Mouse (Mus musculus) embryonic facial prominence, embryonic 11.5 days (tissue): ENCODE measurements around the gene March7. TPM values are rescaled to one million over a fixed set of nuclear protein-coding genes. Genes with fewer than 3 reads are reported as not detected.

Source experiments
- ATAC-seq: fragments of 200-750 bp; cut with Nextera tagmentation; replicated peaks from 2 replicates; pipeline ENCODE4 v1.8.0; 2017; ENCODE audit warnings: low read depth; ENCODE audit not compliant: insufficient number of reproducible peaks, low FRiP score, low TSS enrichment
- DNase-seq: peaks from one replicate; pipeline ENCODE4 v3.0.0-alpha.2; 2015; ENCODE audit warnings: low spot score
- H3K27ac ChIP-seq: fragments of 300-500 bp; sonication (generic); replicated peaks from 2 replicates; pipeline ENCODE4 v1.5.1; 2014; ENCODE audit warnings: mild to moderate bottlenecking, low read depth, low read length, control low read depth
- H3K27me3 ChIP-seq: fragments of 300-500 bp; sonication (generic); 2 replicates; pipeline ENCODE4 v1.6.1; 2014; ENCODE audit warnings: mild to moderate bottlenecking, low read length, moderate library complexity, mixed read lengths; ENCODE audit not compliant: control insufficient read depth, insufficient read depth
- H3K36me3 ChIP-seq: fragments of 300-500 bp; sonication (generic); replicated peaks from 2 replicates; pipeline ENCODE4 v1.6.1; 2014; ENCODE audit warnings: low read depth, mild to moderate bottlenecking, low read length, moderate library complexity, mixed read lengths; ENCODE audit not compliant: control insufficient read depth, insufficient read depth
- H3K4me1 ChIP-seq: fragments of 300-500 bp; sonication (generic); 2 replicates; pipeline ENCODE4 v1.6.1; 2014; ENCODE audit warnings: low read length, mixed read lengths; ENCODE audit not compliant: control insufficient read depth, insufficient read depth
- H3K4me2 ChIP-seq: fragments of 300-500 bp; sonication (generic); 2 replicates; pipeline ENCODE4 v1.6.1; 2014; ENCODE audit warnings: low read depth, mild to moderate bottlenecking, control low read depth, low read length, moderate library complexity
- H3K4me3 ChIP-seq: fragments of 300-500 bp; sonication (generic); 2 replicates; pipeline ENCODE4 v1.5.1; 2014; ENCODE audit warnings: low read depth, low read length, control low read depth
- H3K9ac ChIP-seq: fragments of 300-500 bp; sonication (generic); replicated peaks from 2 replicates; pipeline ENCODE4 v1.6.1; 2014; ENCODE audit warnings: mild to moderate bottlenecking, control low read depth, low read length
- H3K9me3 ChIP-seq: fragments of 300-500 bp; sonication (generic); replicated peaks from 2 replicates; pipeline ENCODE4 v1.6.1; 2016; ENCODE audit warnings: mild to moderate bottlenecking, low read length, inconsistent platforms, mixed read lengths; ENCODE audit not compliant: control insufficient read depth
- WGBS: fragments of 180-500 bp; shearing (Covaris S2); extraction: QIAGEN DNeasy Blood & Tissue Kit; methylation state at CpG from one replicate; pipeline ENCODE4 v1.1.7; 2014; 5-methylcytosine and 5-hydroxymethylcytosine counted together
- polyA plus RNA-seq: library from polyadenylated mRNA; unstranded; fragments of >200 nt; fragmentation: Nextera tagmentation; extraction: Ambion mirVana; gene quantifications from 2 replicates; pipeline ENCODE4 v1.2.1, GENCODE M21; 2014

March7 gene
- 78.7 and 82.6 TPM in 2 replicates for polyA plus RNA-seq

GRCm38 (mm10) chr2:60209703-60210651 is at the start of gene March7, which contains the start of gene Baz2b:
Gene March7, plus strand, starts transcription at chr2:60209887.
Gene Baz2b, minus strand, starts transcription at chr2:60209839.
- Histone ChIP-seq H3K4me3 (peak within 1 kb of the TSS; percentile 95), H3K4me2 (peak within 1 kb of the TSS; percentile 66), H3K27me3 (no peaks in the 10 kb centered on the region), H3K9me3 (no peaks in the 10 kb centered on the region), H3K36me3 (no peaks in the 10 kb centered on the region), H3K9ac (peak within 1 kb of the TSS; percentile 90), H3K27ac (peak within 1 kb of the TSS; percentile 85), H3K4me1 (no peaks in the 10 kb centered on the region)
- under 1% methylated on average over 57 of the region's 109 CpGs for WGBS
- peak; percentile 88 for ATAC-seq
- DNase-seq = peak; percentile 92

GRCm38 (mm10) chr2:60163744-60164143 is 45.9 kb upstream of the March7 start:
- ATAC-seq = no peak
- WGBS = 70% methylated on average over 2 of the region's 2 CpGs

GRCm38 (mm10) chr2:60165679-60166078 is 44.0 kb upstream of the March7 start:
- ATAC-seq (no peak), DNase-seq (no peak)
- H3K36me3 ChIP-seq = no peaks in the 10 kb centered on the region
- H3K4me1 ChIP-seq = no peaks in the 10 kb centered on the region
- no peak overlapping the region for H3K4me2 ChIP-seq
- no peaks in the 10 kb centered on the region for H3K27me3 ChIP-seq
- no peak overlapping the region for H3K9ac ChIP-seq
- H3K4me3 ChIP-seq = no peak overlapping the region
- WGBS = 92% methylated on average over 11 of the region's 11 CpGs
- H3K27ac ChIP-seq = no peak overlapping the region
- H3K9me3 ChIP-seq = no peaks in the 10 kb centered on the region

More at GRCm38 (mm10) chr2:60163744-60164143, 45.9 kb upstream of the March7 start:
- DNase-seq = no peak
- Histone ChIP-seq H3K27ac (no peak overlapping the region), H3K4me3 (no peak overlapping the region), H3K9ac (no peak overlapping the region), H3K4me2 (no peak overlapping the region), H3K36me3 (no peaks in the 10 kb centered on the region), H3K9me3 (no peaks in the 10 kb centered on the region), H3K27me3 (no peaks in the 10 kb centered on the region), H3K4me1 (no peaks in the 10 kb centered on the region)

- Histone ChIP-seq H3K4me1 (no peaks in the 10 kb centered on the region), H3K36me3 (no peaks in the 10 kb centered on the region), H3K4me3 (no peak overlapping the region), H3K4me2 (no peak overlapping the region), H3K27me3 (no peaks in the 10 kb centered on the region), H3K9me3 (no peaks in the 10 kb centered on the region), H3K9ac (no peak overlapping the region), H3K27ac (no peak overlapping the region)
- DNase-seq (no peak), ATAC-seq (no peak)
- WGBS = 89% methylated on average over 4 of the region's 4 CpGs
Observed at GRCm38 (mm10) chr2:60166878-60167277, 42.8 kb upstream of the March7 start.

- Histone ChIP-seq H3K9me3 (no peaks in the 10 kb centered on the region), H3K36me3 (no peaks in the 10 kb centered on the region), H3K4me1 (no peaks in the 10 kb centered on the region), H3K4me2 (no peak overlapping the region), H3K9ac (no peak overlapping the region), H3K27ac (no peak overlapping the region), H3K27me3 (no peaks in the 10 kb centered on the region), H3K4me3 (no peak overlapping the region)
- 73% methylated on average over 7 of the region's 7 CpGs for WGBS
- no peak for ATAC-seq
- no peak for DNase-seq
Observed at GRCm38 (mm10) chr2:60171786-60172530, 37.7 kb upstream of the March7 start.

GRCm38 (mm10) chr2:60172531-60172914 is 37.2 kb upstream of the March7 start:
- Histone ChIP-seq H3K4me3 (no peak overlapping the region), H3K27ac (no peak overlapping the region), H3K9ac (no peak overlapping the region), H3K9me3 (no peaks in the 10 kb centered on the region), H3K27me3 (no peaks in the 10 kb centered on the region), H3K36me3 (no peaks in the 10 kb centered on the region), H3K4me1 (no peaks in the 10 kb centered on the region), H3K4me2 (no peak overlapping the region)
- DNase-seq (no peak), ATAC-seq (no peak)
- WGBS = 75% methylated on average over 2 of the region's 2 CpGs

- Histone ChIP-seq H3K4me1 (no peaks in the 10 kb centered on the region), H3K9me3 (no peaks in the 10 kb centered on the region), H3K36me3 (no peaks in the 10 kb centered on the region), H3K9ac (no peak overlapping the region), H3K27me3 (no peaks in the 10 kb centered on the region), H3K27ac (no peak overlapping the region), H3K4me2 (no peak overlapping the region), H3K4me3 (no peak overlapping the region)
- 61% methylated on average over 3 of the region's 3 CpGs for WGBS
- DNase-seq (no peak), ATAC-seq (no peak)
Observed at GRCm38 (mm10) chr2:60173190-60173589, 36.5 kb upstream of the March7 start.

- Histone ChIP-seq H3K4me2 (no peak overlapping the region), H3K4me1 (no peaks in the 10 kb centered on the region), H3K9me3 (no peaks in the 10 kb centered on the region), H3K4me3 (no peak overlapping the region), H3K9ac (no peak overlapping the region), H3K36me3 (no peaks in the 10 kb centered on the region), H3K27ac (no peak overlapping the region), H3K27me3 (no peaks in the 10 kb centered on the region)
- no peak for ATAC-seq
- WGBS = 91% methylated on average over 4 of the region's 4 CpGs
- DNase-seq = no peak
Observed at GRCm38 (mm10) chr2:60173595-60173994, 36.1 kb upstream of the March7 start.
